Comparison of ENCODE assay signal across 16 mouse cellular contexts in genomic region chr11:69540700-69541099, GRCm38 (mm10).
"Had no signal": no experiment of that assay in that cellular context is flagged by ENCODE, and none has a peak within 500 bp of the region (broad histone marks: within the 10 kb centered on the region; RNA-seq: fewer than 3 reads in every experiment).

No protein-coding gene starts in this region.

- DNase-seq: retina, postnatal 1 day; right cerebral cortex, adult 18-20 months; right cerebral cortex, postnatal 14 days; right cerebral cortex, postnatal 25 days; right cerebral cortex, postnatal 4 days; spleen, adult 18-20 months; thymus, adult 18-20 months; thymus, adult 2 months; thymus, postnatal 14 days; thymus, postnatal 25 days; thymus, postnatal 36 days; thymus, postnatal 4 days had no signal

- H3K4me3 ChIP-seq: neural tube, embryonic 13.5 days; neural tube, embryonic 15.5 days; stomach, embryonic 15.5 days had no signal

- H3K9me3 ChIP-seq: neural tube, embryonic 13.5 days; neural tube, embryonic 15.5 days; stomach, embryonic 15.5 days had no signal

- H3K36me3 ChIP-seq: neural tube, embryonic 13.5 days; neural tube, embryonic 15.5 days; stomach, embryonic 15.5 days had no signal

- H3K4me2 ChIP-seq: neural tube, embryonic 13.5 days; neural tube, embryonic 15.5 days; stomach, embryonic 15.5 days had no signal

- H3K4me1 ChIP-seq: stomach, embryonic 15.5 days had no signal

- H3K27me3 ChIP-seq: neural tube, embryonic 13.5 days; neural tube, embryonic 15.5 days; stomach, embryonic 15.5 days had no signal

- H3K9ac ChIP-seq: neural tube, embryonic 13.5 days; neural tube, embryonic 15.5 days; stomach, embryonic 15.5 days had no signal

- H3K27ac ChIP-seq: neural tube, embryonic 13.5 days; neural tube, embryonic 15.5 days; stomach, embryonic 15.5 days; stomach, postnatal 0 days had no signal
